Mouse (Mus musculus) limb, embryonic 11.5 days (tissue): ENCODE data around the gene Ccm2. TPM values are rescaled to one million over a fixed set of nuclear protein-coding genes. Genes with fewer than 3 reads are reported as not detected.

Experiments
- ATAC-seq: fragments of 200-750 bp; cut with Nextera tagmentation; 2 replicates; pipeline ENCODE4 v1.8.0; 2017; ENCODE audit warnings: low read depth; ENCODE audit not compliant: insufficient number of reproducible peaks, low FRiP score, low TSS enrichment
- DNase-seq: peaks from one replicate; pipeline ENCODE4 v3.0.0-alpha.2; 2015; ENCODE audit warnings: low spot score
- H3K27ac ChIP-seq: fragments of 300-500 bp; sonication (generic); replicated peaks from 2 replicates; pipeline ENCODE4 v1.5.1; 2014; ENCODE audit warnings: low read depth, mild to moderate bottlenecking, low read length
- H3K27me3 ChIP-seq: fragments of 300-500 bp; sonication (generic); 2 replicates; pipeline ENCODE4 v1.6.1; 2014; ENCODE audit warnings: mild to moderate bottlenecking, low read length, mixed read lengths; ENCODE audit not compliant: control insufficient read depth, insufficient read depth
- H3K36me3 ChIP-seq: fragments of 300-500 bp; sonication (generic); 2 replicates; pipeline ENCODE4 v1.6.1; 2014; ENCODE audit warnings: mild to moderate bottlenecking, low read length, moderate library complexity, mixed read lengths; ENCODE audit not compliant: control insufficient read depth, insufficient read depth
- H3K4me1 ChIP-seq: fragments of 300-500 bp; sonication (generic); 2 replicates; pipeline ENCODE4 v1.6.1; 2014; ENCODE audit warnings: low read length, mixed read lengths; ENCODE audit not compliant: control insufficient read depth, insufficient read depth
- H3K4me2 ChIP-seq: fragments of 300-500 bp; sonication (generic); 2 replicates; pipeline ENCODE4 v1.6.1; 2014; ENCODE audit warnings: low read depth, mild to moderate bottlenecking, moderate library complexity; ENCODE audit not compliant: severe bottlenecking
- H3K4me3 ChIP-seq: fragments of 300-500 bp; sonication (generic); 2 replicates; pipeline ENCODE4 v1.5.1; 2014; ENCODE audit warnings: low read depth, low read length
- H3K9ac ChIP-seq: fragments of 300-500 bp; sonication (generic); 2 replicates; pipeline ENCODE4 v1.6.1; 2014; ENCODE audit warnings: mild to moderate bottlenecking, low read length
- H3K9me3 ChIP-seq: fragments of 300-500 bp; sonication (generic); 2 replicates; pipeline ENCODE4 v1.6.1; 2016; ENCODE audit warnings: low read length; ENCODE audit not compliant: control insufficient read depth
- WGBS: fragments of 180-500 bp; shearing (Covaris S2); extraction: QIAGEN DNeasy Blood & Tissue Kit; methylation state at CpG from one replicate; pipeline ENCODE4 v1.1.7; 2014; 5-methylcytosine and 5-hydroxymethylcytosine counted together
- polyA plus RNA-seq: library from polyadenylated mRNA; unstranded; fragments of >200 nt; fragmentation: Nextera tagmentation; extraction: Ambion mirVana; gene quantifications from 2 replicates; pipeline ENCODE4 v1.2.1, GENCODE M21; 2014

Ccm2 gene
- polyA plus RNA-seq, 1 experiment from 2014 or later = 96.9 TPM

DNA sequence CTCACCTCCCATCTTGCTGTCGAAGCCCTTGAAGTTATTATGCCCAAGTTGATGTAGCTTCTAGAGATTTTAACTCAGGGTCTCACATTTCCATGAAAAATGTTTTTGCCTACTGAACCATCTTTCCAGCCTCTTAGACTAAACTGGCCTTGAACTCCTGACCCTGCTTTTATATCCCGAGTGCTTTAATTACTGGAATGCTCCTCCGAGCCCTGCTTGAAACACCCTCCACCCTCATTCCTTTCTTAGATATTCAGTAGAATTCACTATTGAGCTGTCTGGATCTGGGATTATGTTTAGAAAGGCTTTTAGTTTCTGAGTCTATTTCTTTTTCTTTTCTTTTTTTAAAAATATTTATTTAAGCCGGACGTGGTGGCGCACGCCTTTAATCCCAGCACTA, 32.7 kb downstream of the Ccm2 start:
- 89% methylated on average over 7 of the region's 7 CpGs for WGBS
- Histone ChIP-seq H3K36me3 (peaks cover 7% of the 10 kb centered on the region), H3K4me1 (no peaks in the 10 kb centered on the region)

DNA sequence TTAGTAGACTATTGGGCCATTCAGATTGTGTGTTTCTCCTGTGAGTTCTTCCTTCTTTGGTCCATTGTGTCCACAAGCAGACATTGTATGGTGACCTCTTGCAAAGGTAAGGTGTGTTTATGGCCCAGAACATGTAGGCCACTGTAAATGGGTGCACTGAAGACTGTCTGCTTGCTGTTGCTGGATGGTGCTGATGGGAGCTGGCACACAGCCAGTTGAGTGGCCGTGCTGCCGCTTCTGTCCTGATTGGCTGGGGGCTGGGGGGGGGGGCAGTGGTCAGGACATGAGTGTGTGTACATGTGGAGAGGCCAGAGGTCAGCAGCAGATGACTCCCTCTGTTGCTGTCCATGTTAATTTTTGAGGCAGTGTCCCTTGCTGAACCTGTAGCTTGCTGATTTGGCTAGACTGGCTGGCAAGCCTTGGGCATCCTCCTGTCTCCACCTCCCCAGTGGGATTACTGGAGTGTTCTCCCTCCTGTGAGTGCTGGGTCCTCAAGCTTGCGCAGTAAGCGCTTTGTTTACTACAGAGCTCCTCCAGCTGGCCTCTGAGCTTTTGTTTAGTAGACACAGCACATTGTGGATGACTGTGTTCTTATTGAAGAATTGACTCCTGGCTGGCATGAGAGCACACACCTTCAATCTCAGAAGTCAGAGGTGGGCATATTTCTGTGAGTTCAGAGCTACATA, 33.5 kb downstream of the Ccm2 start:
- Histone ChIP-seq H3K27ac (no peak overlapping the region), H3K27me3 (no peaks in the 10 kb centered on the region), H3K36me3 (peaks cover 9% of the 10 kb centered on the region), H3K9ac (no peak overlapping the region), H3K4me1 (no peaks in the 10 kb centered on the region), H3K4me2 (no peak overlapping the region), H3K4me3 (no peak overlapping the region), H3K9me3 (no peaks in the 10 kb centered on the region)
- 93% methylated on average over 4 of the region's 4 CpGs for WGBS
- ATAC-seq (no peak), DNase-seq (no peak)

More for the DNA sequence above, 32.7 kb downstream of the Ccm2 start:
- DNase-seq (no peak), ATAC-seq (no peak)
- Histone ChIP-seq H3K27me3 (no peaks in the 10 kb centered on the region), H3K4me3 (no peak overlapping the region), H3K27ac (no peak overlapping the region), H3K9me3 (no peaks in the 10 kb centered on the region), H3K4me2 (no peak overlapping the region), H3K9ac (no peak overlapping the region)

DNA sequence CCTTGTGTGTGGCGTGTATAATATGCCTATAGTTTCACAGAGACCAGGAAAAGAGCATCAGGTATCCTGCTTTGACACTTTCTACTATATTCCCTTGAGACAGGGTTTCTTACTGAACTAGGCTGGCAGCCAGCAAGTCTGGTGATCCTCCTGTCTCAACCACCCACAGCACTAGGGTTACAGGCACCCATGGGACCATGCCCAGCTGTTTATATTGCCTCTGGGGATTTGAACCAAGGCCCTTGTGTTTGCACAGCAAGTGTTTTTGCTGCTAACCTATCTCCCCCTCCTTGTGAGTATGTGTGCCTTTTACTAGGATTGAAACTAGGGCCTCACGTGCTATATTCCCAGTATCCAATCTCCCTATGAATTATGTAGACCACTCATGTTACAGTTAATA, 34.9 kb downstream of the Ccm2 start:
- Histone ChIP-seq H3K36me3 (peaks cover 7% of the 10 kb centered on the region), H3K4me2 (no peak overlapping the region), H3K4me1 (no peaks in the 10 kb centered on the region), H3K9ac (no peak overlapping the region), H3K27ac (no peak overlapping the region), H3K9me3 (no peaks in the 10 kb centered on the region), H3K4me3 (no peak overlapping the region), H3K27me3 (no peaks in the 10 kb centered on the region)
- no peak for ATAC-seq
- 94% methylated on average over 2 of the region's 2 CpGs for WGBS
- no peak for DNase-seq

DNA sequence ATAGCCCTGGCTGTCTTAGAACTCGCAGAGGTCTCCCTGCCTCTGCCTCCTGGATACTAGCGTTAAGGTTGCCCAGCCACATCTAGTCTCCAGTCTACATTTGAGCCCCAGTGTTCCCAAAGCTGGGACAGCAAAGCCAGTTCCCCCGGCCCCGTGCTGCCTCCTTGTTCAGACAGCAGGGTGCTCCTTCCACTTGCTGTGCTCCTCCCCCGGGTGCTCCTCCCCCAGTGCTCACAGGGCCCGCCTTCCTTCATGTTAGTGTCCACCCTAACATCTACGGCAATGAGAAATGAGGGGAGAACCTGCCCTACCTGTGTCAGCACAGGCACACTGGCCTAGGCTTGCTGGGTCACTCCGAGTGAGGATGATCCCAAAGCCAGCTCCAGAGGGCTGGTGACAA, 39.1 kb downstream of the Ccm2 start:
- Histone ChIP-seq H3K4me2 (no peak overlapping the region), H3K9ac (no peak overlapping the region), H3K9me3 (no peaks in the 10 kb centered on the region), H3K4me1 (no peaks in the 10 kb centered on the region), H3K36me3 (peaks cover 15% of the 10 kb centered on the region), H3K4me3 (no peak overlapping the region), H3K27ac (no peak overlapping the region), H3K27me3 (no peaks in the 10 kb centered on the region)
- WGBS = 94% methylated on average over 8 of the region's 8 CpGs
- ATAC-seq (no peak), DNase-seq (no peak)

DNA sequence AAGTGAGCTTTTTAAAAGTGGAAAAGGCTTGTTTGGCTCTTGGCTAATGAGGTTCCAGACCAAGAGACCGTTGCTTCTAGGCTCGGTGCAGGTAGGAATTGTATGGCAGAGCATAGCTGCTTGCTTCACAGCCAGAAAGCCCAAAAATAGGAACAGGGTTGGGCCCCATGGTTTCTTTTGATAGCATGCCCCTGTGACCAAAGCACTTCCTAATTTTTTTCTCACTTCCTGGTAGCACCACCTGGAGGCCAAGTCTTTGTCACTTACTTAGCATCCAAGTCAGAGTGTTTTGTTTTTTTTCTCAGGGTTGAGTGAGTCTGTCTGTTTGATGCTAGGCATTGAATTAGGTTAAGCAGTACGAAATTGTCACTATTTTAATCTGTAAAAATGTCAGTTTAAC, 40.0 kb downstream of the Ccm2 start:
- H3K27me3 ChIP-seq = no peaks in the 10 kb centered on the region
- no peak overlapping the region for H3K4me2 ChIP-seq
- H3K36me3 ChIP-seq = peaks cover 20% of the 10 kb centered on the region
- ATAC-seq (no peak), DNase-seq (no peak)
- WGBS = 86% methylated on average over 3 of the region's 3 CpGs
- no peak overlapping the region for H3K27ac ChIP-seq
- no peak overlapping the region for H3K4me3 ChIP-seq
- no peaks in the 10 kb centered on the region for H3K9me3 ChIP-seq
- no peaks in the 10 kb centered on the region for H3K4me1 ChIP-seq
- no peak overlapping the region for H3K9ac ChIP-seq

DNA sequence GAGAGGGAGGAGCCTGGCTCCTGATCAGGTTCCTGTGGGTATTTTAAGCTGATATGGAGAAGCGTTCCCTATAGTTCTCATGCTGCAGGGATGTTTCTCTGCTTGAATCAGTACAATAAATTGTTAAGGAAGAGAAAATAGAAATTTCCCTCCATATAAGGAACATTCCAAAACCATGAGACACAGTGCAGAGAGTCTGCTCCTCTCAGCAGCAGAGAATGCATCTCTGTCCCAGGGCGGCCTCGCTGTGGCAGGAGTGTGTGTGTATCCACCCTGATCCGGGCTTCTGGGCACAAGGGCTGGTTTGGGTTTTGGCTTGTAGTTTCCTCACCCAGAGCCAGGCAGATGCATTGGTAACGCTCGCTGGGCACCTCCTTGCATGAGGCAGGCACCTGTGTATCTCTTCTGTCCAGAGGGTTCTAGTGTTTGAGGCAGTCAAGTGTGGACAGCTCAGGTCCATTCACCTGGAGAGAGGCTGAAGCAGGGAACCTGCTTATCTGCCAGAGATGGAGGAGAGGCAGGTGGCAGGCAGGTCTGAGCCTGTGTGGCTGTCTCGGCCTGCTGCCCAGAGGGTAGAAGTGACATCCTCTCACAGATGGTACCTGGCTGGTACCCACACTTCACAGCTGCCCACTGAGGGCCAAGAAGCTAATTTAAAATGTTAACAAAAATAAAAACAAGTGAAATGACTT, 40.7 kb downstream of the Ccm2 start:
- H3K27ac ChIP-seq = no peak overlapping the region
- DNase-seq (no peak), ATAC-seq (no peak)
- WGBS = 91% methylated on average over 7 of the region's 7 CpGs
- H3K4me1 ChIP-seq = no peaks in the 10 kb centered on the region
- peaks cover 22% of the 10 kb centered on the region for H3K36me3 ChIP-seq
- no peaks in the 10 kb centered on the region for H3K9me3 ChIP-seq
- no peaks in the 10 kb centered on the region for H3K27me3 ChIP-seq
- no peak overlapping the region for H3K9ac ChIP-seq
- no peak overlapping the region for H3K4me3 ChIP-seq
- no peak overlapping the region for H3K4me2 ChIP-seq

DNA sequence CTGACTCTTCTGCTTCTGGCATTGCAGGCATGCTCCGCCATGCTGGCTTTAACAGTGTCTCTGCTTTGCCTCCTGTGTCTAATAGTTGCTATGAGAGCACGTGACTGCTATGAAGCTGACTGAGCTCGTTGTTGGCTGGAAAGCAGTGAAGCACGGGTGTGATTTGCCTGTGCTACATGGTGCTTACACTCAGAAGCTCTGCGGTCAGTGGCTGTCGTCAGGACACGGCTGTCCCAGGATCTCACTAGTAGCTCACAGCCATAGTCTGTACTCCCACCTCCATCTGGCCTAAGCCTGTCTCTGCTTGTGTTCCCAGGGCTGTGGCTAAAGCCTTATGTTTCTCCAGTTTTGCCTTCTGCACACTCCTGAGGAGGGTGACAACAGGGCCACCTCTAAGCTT, 41.6 kb downstream of the Ccm2 start:
- Histone ChIP-seq H3K4me3 (no peak overlapping the region), H3K4me2 (no peak overlapping the region), H3K27me3 (no peaks in the 10 kb centered on the region), H3K9ac (no peak overlapping the region), H3K9me3 (no peaks in the 10 kb centered on the region), H3K36me3 (peaks cover 23% of the 10 kb centered on the region), H3K27ac (no peak overlapping the region), H3K4me1 (no peaks in the 10 kb centered on the region)
- WGBS = 91% methylated on average over 7 of the region's 7 CpGs
- no peak for DNase-seq
- no peak for ATAC-seq

DNA sequence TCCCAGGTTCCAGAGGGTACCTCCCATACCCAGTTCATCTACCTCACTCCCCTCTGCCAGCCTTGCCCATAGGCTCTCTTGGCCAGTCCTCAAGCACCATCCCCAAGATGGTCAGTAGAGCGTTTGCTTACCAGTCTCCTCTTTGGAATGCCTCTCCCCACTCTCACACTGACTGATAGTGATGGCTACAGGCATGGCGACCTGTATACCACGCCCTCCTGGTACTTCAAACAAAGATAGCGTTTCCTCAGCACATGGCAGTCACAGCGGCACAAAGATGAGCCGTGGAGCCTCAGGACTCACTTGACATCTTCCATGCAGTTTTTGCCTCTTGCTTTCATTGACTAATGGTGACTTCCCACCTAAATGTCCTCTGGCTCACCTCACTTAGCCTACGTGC, 43.2 kb downstream of the Ccm2 start:
- Histone ChIP-seq H3K36me3 (peaks cover 24% of the 10 kb centered on the region), H3K27me3 (no peaks in the 10 kb centered on the region), H3K9ac (no peak overlapping the region), H3K9me3 (no peaks in the 10 kb centered on the region), H3K4me1 (no peaks in the 10 kb centered on the region), H3K27ac (no peak overlapping the region), H3K4me3 (no peak overlapping the region), H3K4me2 (no peak overlapping the region)
- no peak for DNase-seq
- no peak for ATAC-seq
- WGBS = 87% methylated on average over 7 of the region's 7 CpGs
